Mouse (Mus musculus) heart, adult 11 months (tissue): ENCODE data around the gene Smarcd1.
"Not testable (repeated sequence)": the region's sequence is repeated elsewhere in the genome, so short reads cannot be mapped to it uniquely, and the experiment has no call there.

Source experiments
- DNase-seq: peaks from one replicate; pipeline ENCODE4 v3.0.0; 2022

Gene Smarcd1

DNA sequence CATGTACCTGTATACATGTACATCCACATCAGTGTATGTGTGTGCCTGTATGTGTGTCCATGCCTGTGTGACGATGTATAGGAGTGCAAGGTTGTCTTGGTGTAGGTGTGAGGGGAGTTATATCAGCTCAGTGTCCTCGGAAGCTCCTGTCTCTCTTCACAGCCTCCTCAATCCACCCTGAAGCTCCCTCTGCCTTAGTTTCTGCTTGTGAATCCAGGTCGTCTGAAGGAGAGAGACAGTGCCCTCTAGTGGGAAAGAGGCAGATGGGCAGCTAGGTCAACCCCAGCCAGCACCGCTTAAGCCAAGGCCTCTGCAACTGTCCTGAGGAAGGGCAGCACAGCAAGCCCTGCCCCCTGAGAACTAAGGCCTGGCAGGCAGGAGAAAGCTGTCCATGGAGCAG, 13.2 kb upstream of the Smarcd1 start:
- DNase-seq = peak; percentile 94

DNA sequence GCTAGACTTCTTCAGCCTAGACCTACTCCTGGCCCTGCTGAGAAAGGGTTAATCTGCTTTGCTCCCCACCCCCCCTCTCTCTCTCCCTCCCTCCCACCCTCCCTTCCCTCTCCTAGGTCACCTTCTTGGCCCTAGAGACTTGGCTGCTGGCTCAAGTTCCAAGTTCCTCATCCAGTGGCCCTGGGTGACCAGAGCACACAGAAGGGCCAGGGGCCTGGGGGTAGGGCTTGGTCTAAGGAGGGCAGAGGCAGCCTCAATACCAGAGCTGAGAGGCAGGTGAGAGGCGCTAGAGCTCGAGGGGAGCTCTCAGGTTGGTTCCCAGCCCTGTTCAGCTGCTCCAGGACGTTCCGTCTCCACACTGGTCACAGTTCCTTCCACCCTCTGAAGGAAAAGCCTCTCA, 11.0 kb upstream of the Smarcd1 start:
- DNase-seq = no peak

DNA sequence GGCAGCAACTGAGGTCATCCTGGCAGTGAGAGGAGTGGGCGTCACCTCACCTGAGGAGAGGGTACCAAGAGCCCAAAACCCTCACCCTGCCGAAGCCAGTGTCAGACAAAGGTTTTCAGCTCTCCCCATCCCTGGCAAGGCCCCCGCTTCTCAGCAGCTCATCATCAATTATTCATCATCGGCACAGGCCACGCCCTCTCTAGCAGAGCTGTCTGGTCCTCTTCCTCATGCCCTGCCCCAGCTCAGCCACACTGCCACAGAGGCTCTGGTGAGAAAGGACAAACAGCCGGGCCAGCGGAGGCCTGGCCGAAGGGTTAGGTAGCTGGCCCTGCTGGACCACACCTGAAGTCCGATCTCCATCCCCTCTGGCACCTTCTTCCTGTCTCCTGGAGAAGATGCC, 10.0 kb upstream of the Smarcd1 start:
- no peak for DNase-seq

DNA sequence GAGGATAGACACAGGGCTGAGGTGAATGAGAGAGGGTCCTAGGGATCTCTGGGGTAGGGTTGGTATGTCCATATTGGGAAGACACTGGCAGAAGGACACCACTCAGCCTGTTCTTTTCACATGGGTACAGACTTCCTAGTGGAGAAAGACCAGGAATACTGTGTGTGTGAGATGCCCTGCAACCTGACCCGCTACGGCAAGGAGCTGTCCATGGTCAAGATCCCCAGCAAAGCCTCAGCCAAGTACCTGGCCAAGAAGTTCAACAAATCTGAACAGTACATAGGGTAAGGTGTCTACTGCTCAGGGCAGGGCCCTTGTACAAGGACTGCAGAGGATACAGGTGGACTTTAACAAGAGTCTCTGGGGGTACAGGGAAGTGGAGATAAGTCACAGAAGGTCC, 4.6 kb upstream of the Smarcd1 start:
- DNase-seq = peak; percentile 64

GRCm38 (mm10) chr15:99698533-99699085, 3.3 kb upstream of the Smarcd1 start:
- peak; percentile 92 for DNase-seq

DNA sequence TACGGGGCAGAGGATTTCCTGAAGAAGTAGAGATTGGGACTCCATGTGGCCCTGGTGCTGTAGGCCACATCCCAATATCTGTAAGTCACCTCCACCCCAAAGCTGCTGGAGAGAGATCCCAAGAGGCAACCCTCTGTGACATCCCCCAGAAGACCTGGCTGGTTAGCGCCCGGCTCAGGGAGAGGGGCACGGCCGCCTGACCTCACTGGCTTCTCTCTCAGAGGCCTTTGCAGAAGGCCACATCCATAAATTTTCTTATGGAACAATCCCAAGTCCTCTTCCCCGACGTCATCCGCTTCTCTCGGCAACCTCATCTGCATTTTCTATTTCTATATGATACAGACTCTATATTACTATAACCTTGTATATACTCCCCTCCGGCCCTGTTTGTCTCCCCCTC, 2.2 kb upstream of the Smarcd1 start:
- DNase-seq = no peak

- peak; percentile 93 for DNase-seq
Observed at GRCm38 (mm10) chr15:99700219-99701106, 1.5 kb upstream of the Smarcd1 start.

DNA sequence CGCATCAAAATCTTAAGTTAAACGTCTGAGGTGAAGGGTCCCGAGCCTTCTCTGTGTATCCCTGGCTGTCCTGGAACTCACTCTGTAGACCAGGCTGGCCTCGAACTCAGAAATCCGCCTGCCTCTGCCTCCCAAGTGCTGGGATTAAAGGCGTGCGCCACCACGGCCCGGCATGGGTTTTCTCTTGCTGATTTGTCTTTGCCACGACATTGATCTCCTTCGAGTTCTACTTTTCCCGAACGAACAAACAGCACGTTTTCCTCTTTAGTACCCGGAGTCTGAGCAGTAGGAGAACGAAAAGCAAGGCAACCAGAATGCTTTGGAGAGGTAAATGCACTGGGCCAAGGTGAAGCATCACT, 310 bp upstream of the Smarcd1 start:
- DNase-seq = not testable (repeated sequence)

DNA sequence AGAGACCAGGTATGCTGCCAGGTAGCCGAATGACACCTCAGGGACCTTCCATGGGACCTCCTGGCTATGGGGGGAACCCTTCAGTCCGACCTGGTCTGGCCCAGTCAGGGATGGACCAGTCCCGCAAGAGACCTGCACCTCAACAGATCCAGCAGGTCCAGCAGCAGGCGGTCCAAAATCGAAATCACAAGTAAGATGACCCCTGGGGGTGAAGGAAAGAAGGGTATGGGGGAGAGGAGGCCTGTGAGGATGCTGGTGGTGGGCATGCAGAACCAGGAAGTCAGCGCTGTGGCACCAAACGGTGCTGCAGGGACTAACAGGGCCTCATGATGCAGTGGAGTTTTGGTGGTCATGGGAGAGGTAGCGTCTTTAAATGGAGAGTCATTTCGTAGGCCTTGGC, 1.2 kb downstream of the Smarcd1 start:
- peak; percentile 94 for DNase-seq

DNA sequence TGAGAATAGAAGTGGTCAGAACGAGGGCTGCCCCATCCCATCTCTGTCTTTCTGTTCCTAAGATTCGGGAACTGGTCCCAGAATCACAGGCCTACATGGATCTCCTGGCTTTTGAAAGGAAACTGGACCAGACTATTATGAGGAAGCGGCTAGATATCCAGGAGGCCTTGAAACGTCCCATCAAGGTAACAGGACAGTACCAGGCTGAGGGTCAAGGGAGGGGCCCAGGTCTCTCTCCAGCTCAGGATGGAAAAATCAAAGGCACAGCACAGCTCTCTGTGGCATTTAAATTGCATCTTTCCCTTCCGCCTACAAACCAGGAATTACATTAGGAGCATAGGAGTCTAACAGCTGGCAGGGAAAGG, 1.7 kb downstream of the Smarcd1 start:
- no peak for DNase-seq

GRCm38 (mm10) chr15:99704041-99704681, 2.2 kb downstream of the Smarcd1 start:
- peak; percentile 93 for DNase-seq

- peak; percentile 97 for DNase-seq
Observed at GRCm38 (mm10) chr15:99704881-99705280, 3.0 kb downstream of the Smarcd1 start.

DNA sequence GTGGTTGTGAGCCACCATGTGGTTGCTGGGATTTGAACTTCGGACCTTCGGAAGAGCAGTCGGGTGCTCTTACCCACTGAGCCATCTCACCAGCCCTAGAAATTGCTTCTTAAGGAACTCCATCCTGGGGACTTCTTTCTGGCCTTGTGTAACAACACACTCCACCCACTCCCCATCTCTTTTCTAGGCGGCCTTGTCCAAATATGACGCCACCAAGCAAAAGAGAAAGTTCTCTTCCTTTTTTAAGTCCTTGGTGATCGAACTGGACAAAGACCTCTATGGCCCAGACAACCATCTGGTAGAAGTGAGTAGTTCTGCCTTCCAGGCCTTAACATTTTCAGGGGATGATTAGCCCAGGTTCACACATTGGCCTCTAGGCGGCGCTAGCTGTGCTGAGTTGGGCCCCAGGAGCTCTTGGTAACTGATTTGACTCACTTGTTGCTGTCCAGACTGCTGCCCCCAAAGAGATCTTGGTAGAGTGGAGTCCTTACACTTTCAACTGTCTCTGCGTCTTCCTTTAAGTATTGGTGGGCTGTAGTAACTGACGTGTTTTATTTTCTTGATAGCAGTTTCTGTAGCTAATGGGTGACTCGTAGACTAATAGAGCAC, 3.6 kb downstream of the Smarcd1 start, which contains the start of gene Gm17349:
TSS of gene Gm17349 (minus strand) at position 51 of the 609 bp plus-strand sequence.
- DNase-seq = peak; percentile 95

DNA sequence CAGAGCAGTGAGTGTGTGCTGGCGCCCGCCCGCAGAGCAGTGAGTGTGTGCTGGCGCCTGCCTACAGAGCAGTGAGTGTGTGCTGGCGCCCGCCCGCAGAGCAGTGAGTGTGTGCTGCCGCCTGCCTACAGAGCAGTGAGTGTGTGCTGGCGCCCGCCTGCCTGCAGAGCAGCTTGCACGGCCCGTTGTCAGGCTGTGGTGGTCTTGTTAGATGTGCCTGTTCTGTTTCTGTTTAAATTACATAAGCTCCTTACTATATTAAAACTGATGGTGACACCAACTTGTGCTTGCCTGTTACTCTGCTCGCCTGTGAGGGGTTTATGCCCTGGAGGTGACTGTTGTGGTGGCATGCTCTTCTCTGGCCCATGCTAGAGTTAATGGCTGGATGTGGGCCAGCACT, 6.2 kb downstream of the Smarcd1 start:
- no peak for DNase-seq

- DNase-seq = no peak
Observed at GRCm38 (mm10) chr15:99710221-99711190, 8.6 kb downstream of the Smarcd1 start.

GRCm38 (mm10) chr15:99711491-99711890, 9.6 kb downstream of the Smarcd1 start:
- DNase-seq = no peak

GRCm38 (mm10) chr15:99712666-99713559, 11.0 kb downstream of the Smarcd1 start:
- peak; percentile 90 for DNase-seq

DNA sequence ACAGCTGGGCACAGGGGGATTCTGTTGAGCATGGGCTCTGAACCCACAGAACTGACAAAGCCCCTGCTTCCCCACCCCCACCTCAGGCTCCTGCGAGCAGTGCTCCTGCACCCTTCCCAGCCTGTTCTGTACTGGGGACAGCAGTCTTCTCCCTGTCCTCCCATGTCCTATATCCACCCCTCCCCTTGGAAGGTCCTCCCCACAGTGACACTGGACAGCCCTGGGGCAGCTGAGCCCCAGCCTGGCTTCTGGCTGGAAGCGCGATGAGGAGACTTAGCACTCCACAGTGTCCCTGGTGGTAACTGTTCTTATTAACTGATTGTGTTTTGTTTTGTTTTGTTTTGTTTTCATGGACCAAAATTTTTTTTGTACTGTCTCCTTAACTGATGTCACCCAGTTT, 11.6 kb downstream of the Smarcd1 start:
- peak; percentile 88 for DNase-seq

DNA sequence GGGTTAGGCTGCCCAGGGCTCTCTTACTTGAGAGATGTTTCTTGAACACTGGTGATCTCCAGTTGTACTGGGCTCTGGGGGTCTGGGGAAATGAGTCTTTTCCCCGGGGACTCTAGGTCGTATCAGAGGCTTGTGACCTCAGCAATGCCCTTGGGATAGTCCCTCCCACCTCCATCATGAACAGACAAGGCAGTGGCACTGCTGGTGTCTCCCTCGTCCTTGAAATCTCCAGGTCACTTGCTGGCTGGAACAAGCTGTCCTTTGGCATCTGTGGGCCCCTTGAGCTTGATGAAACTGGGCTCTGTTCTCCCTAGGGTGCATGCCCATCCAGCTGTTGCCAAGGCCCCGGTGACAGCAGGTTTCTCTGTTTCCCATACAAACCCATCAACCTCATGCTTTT, 12.3 kb downstream of the Smarcd1 start:
- DNase-seq = peak; percentile 95

GRCm38 (mm10) chr15:99714858-99715257, 12.9 kb downstream of the Smarcd1 start:
- peak; percentile 97 for DNase-seq

- peak; percentile 93 for DNase-seq
Observed at GRCm38 (mm10) chr15:99715361-99715865, 13.5 kb downstream of the Smarcd1 start.
